Mouse (Mus musculus): ENCODE measurements around the gene Amigo2. TPM values are rescaled to one million over a fixed set of nuclear protein-coding genes. Genes with fewer than 3 reads are reported as not detected.
A peak's percentile ranks its signal among the peaks of the same experiment; 100 is the strongest.

The Amigo2 gene
- total RNA-seq, 2 experiments from 2014 or later = 1.3 to 2.1 TPM

DNA sequence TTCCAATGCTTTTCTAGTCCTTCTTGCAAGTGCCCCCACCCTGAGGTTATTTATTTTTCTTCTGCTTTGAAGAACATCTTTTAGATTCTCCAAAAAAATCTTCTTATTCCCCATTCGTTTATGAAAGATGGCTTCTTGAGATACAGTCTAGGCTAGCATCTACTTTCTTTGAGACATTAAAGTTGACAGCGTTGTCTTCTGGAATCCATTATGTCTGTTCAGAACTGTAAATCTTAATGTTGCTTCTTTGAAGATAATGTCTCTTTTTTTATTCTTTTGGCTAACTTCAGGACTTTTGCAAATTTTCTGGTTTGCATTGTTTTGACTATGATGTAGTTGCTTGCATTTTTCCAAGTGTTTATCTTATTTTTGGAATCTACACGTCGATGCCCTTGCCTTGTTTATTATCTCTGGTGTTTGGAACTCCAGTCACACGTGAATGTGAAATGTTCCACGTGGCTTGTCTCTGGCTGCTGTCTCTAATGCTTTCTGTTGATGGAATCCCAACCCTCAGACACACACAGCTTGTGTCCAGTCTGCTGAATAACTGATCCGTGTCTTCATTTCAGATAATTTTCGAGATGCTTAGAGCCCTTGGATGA is 20.1 kb upstream of the Amigo2 start:
- DNase-seq (ENCODE audit: low spot score) = no peak

- no peak for DNase-seq (ENCODE audit: low spot score)
Observed at GRCm38 (mm10) chr15:97266236-97266845, 19.3 kb upstream of the Amigo2 start.

GRCm38 (mm10) chr15:97262251-97262650 is 15.2 kb upstream of the Amigo2 start:
- DNase-seq (ENCODE audit: low spot score) = no peak

DNA sequence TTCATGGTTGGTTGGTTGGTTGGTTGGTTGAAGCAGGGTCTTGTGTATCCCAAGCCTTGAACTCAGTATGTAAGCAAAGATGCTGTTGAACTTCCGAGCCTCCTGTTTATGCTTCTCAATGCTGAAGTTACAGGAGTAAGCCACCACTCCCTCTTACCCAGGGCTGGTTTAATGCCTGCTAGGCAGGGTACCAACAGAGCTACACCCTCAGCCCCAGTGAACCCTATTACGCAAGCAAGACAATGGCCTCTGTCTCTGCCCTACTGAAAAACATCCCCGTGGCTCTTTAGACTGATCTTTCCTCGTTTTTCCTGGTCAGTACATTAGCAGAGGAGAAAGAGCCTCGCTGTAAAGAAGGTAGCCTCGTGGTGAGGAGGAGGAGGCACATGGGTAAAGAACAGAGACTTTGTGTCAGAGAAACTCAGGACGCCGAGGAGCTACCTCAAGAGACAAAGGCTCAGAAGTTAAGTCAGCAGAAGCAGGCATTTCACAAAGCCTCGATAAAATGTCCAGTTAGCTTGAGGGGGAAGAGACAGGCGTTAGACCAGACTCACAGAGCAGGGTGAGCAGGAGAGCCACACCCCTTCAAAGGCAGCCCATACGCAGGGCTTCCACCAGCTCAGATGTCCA is 13.0 kb upstream of the Amigo2 start:
- no peak for DNase-seq (ENCODE audit: low spot score)

GRCm38 (mm10) chr15:97259300-97259699 is 12.2 kb upstream of the Amigo2 start:
- DNase-seq (ENCODE audit: low spot score) = no peak

DNA sequence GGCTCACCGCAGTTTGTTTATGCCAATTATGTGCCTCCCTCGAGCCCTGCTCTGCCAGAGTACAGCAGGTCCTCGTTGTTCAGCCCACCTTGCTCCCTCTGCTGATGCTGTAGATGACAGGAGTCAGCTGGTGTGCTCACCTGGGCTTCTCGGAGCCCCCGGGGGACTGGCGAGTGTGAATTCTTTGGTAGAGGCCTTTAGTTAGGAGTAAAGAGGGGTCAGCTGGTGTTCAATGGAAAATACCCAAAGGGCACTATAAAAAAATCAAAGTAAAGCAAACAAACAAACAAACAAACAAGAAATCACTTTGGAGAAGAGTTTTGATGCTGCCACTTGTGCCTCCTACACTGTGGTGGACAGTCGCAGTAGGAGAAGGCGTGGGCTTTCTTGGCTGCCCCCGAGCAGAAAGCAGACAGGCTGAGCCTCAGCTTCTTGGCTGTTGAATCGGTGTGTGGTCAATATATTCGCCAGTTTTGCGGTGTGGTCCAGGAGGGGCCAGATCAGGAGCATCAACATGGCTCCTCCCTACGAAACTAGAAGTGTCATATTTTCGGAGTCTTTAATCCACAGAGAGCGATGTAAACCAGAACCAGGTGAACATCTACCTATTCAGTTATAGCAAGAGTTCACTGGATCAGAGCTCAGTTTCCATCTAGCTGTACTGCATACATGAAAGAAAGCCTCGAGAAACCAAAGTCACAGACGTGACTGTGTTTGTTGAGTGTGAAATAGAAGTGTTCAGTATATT is 11.6 kb upstream of the Amigo2 start:
- DNase-seq (ENCODE audit: low spot score) = no peak

- DNase-seq (ENCODE audit: low spot score) = no peak
Observed at GRCm38 (mm10) chr15:97257206-97257775, 10.2 kb upstream of the Amigo2 start.

DNA sequence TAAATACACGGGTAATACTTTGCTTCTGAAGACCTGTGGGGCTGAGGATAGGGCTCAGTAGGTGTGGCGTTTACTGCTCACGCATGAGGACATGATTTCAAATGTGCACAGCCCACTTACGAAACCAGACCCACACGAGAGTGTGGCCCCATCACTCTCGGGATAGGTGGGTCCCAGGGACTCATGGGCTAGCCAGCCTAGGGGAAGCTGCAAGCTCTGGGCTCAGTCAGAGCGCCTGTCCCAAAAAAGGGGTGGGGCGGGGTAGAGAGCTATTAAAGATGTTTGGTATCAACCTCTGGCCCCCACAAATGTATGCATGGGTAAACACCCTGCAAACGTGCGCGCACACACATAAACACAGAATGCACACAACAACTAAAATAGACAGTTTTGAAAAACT is 9.3 kb upstream of the Amigo2 start:
- DNase-seq (ENCODE audit: low spot score) = no peak

- DNase-seq (ENCODE audit: low spot score) = no peak
Observed at GRCm38 (mm10) chr15:97255800-97256199, 8.7 kb upstream of the Amigo2 start.

DNA sequence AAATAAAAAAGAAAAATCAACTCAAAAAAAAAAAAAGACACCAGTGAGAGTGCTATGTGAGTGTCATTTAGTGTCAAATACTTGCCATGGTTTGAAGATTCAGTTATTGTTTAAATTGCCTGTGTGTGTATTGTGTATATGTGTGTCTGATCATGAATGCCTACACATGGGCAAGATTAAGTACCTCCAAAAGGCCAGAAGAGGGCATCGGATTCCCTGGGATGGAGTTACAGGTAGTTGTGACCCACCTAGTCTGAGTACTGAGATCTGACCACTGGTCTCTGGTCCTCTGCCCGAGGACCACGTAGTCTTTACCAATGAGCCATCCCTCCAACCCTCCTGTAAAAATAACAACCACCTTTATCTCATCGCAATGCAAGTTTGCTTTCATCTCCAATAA is 7.3 kb upstream of the Amigo2 start:
- DNase-seq (ENCODE audit: low spot score) = no peak

DNA sequence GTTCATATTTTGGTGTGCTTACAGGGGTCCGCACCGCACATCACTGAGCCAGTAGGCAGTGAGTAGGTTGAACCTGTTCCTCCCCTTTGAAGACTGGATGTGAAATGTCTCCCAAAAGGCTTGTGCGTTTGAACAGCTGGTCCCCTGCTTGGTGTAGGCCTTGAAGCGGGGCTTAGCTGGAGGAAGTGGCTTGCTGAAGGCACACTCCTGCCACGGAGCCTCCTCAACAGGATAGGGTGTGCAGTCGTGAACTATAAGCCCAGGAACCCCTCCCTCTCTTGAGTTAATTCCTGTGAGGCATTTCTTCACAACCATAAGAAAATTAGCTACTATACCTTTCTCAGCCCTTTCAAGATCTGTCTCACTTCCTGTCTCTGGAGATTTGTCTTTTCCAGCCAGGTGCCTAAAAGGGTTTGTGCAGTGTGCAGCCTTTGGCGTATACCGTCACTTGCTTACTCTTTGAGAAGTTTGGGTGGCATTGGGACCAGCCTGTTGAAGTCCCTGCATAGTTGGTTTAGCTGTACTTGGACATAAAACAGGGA is 5.5 kb upstream of the Amigo2 start:
- DNase-seq (ENCODE audit: low spot score) = no peak

DNA sequence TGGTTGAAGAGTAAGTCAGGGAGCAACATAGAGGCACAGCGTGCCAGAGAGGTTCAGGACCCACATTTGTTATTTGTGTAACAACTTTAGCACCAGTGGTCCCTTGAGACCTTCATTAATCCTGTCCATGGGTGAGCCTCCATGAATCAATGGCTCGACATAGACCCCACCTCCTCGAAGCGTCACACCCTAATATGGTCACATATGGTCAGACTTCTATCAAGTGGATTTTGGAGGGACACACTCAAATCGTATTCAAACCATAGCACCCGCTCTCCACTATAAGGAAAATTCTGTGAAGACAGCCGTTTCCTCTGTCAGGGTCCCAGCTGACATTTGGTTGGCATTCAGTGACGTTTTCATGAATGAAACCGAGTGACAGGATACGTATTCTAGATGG is 2.2 kb upstream of the Amigo2 start:
- DNase-seq (ENCODE audit: low spot score) = no peak

- no peak for DNase-seq (ENCODE audit: low spot score)
Observed at GRCm38 (mm10) chr15:97248296-97248695, 1.2 kb upstream of the Amigo2 start.

GRCm38 (mm10) chr15:97247791-97248161 is 689 bp upstream of the Amigo2 start:
- DNase-seq (ENCODE audit: low spot score) = peak; percentile 14

DNA sequence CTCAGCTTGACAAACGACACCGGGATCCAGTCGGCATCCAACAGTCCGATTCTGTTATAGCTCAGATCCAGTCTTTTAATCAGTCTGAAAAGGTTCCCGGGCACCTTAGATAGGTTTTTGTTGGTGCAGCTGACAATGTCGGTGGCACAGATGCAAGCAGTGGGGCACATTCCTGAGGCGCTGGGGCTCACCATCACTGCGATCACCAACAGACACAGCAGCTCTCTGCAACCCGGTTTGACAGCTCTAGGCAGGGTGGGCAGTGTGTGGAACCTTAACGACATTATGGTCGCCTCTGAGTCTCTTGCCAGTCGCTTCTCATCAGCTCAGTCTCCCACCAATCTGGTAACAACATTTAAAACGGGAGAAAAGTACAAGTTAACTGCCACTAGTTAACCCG is 831 bp downstream of the Amigo2 start:
- DNase-seq (ENCODE audit: low spot score) = no peak

DNA sequence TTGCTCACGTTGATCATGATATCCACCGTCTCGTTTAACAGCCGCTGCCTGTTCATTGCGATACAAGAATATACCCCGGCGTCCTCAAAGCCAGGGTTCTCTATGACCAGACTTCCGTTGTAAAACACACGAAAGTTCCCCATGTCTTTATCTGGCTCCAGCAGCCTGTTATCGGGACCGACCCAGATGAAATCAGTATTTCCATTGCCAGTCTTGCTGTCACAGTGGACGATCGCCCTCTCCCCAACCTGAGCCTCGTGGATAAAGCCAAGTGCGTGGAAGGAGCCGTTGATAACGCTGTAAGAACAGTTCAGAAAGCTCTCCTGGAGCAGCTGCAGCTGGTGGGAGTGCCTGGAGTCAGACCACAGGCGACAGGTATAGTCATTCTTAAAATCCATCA is 1.7 kb downstream of the Amigo2 start:
- DNase-seq (ENCODE audit: low spot score) = no peak

DNA sequence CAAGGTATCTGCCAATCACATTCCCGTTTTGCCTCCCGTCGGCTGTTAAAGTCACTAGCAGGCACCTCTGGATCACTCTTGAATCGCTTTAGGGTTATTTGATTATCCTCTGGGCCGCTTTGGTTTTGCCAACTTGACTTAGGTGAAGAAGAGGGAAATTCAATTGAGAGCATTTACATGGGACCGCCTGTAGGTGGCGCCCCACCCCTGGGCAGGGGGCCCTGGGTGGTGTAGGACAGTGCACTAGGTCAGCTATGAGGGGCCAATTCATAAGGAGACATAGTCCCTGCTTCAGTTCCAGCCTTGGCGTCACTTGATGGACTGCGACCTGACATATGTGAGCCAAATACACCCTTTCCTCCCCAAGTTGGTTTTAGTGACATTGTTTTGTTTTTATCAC is 10.1 kb downstream of the Amigo2 start:
- DNase-seq (ENCODE audit: low spot score) = peak; percentile 38

DNA sequence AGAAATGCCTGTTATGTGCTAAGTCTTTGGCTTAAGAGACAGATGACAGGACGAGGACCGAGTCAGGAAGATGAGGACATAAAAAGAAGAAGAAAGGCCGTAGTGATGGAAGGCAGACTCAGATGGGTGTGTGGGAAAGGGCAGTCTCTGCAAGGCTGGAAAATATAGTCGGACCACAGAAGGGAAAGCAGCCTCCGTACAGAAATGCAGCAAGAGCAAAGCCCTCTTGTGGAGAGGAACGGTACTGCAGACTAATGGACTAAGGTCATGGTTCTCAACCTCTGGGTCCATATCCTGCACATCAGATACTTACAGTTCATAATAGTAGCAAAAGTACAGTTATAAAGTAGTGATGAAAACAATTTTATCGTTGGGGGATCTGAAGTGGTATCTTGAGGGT is 11.9 kb downstream of the Amigo2 start:
- peak; percentile 69 for DNase-seq (ENCODE audit: low spot score)

DNA sequence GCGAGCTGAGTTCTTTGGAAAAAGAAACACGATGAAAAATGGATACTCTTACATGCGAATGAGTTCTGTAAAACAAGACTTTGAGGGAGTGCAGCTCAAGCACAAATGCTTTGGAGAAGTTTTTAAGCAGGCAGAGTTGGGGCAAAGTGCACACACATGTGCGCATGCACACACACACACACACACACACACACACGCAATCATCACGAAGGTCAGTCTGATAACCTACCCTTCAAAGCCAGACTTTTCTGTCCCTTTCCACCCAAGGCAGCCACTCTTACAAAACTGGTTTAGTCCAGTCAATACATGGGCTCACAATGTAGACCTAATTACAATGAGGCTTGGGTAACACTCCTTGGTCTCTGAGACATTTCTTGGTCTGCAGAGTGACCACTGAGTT is 13.0 kb downstream of the Amigo2 start:
- no peak for DNase-seq (ENCODE audit: low spot score)

DNA sequence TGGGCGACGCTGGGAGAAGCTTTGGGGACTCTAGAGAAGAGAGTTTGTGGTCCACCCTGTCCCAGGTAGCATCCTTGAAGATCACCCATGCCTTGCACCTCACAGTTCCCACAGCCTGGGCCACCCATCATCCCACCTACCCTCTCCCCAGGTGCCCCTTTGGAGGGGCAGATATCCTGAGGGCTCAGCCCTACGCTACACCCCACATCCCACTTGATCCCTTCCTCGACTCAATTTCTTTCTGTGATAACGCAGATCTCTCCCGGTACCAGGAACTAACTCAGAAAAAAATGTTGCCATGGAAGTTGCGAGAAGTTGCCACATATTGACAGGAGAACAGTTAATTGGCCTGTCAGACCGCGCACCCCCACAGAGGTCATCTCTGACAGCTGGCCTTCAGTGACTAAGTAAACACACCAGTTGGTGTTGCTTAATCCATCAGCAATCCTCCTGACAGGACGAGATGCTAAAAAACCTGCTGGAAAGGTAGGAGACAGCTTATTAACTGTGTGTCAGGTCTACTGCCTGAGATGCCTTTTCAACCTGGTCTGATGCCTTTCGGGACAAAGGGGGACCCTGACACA is 17.5 kb downstream of the Amigo2 start:
- DNase-seq (ENCODE audit: low spot score) = no peak

DNA sequence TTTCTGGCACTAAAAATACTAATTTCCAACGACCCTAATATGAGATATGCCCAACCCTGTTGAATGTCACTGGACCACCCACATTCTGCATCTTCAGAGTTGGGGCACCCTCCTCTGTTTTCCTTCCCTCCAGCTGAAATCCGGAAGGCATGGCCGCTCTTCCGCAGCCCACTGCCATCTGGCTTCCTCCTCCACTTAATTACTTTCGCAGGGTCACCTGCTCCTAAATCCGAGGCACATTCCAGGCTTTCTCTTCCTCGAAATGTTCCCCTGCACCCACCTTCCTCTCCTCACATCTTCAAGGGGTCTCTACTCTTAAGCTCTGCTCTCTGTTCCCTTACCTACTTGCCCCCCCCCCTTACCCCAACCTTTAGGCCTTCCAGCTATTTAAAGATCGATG is 23.1 kb downstream of the Amigo2 start:
- no peak for DNase-seq (ENCODE audit: low spot score)

GRCm38 (mm10) chr15:97223431-97223830 is 23.7 kb downstream of the Amigo2 start:
- DNase-seq (ENCODE audit: low spot score) = no peak
